Mouse (Mus musculus): ENCODE data around the gene Dcaf11.

Dcaf11 gene

DNA sequence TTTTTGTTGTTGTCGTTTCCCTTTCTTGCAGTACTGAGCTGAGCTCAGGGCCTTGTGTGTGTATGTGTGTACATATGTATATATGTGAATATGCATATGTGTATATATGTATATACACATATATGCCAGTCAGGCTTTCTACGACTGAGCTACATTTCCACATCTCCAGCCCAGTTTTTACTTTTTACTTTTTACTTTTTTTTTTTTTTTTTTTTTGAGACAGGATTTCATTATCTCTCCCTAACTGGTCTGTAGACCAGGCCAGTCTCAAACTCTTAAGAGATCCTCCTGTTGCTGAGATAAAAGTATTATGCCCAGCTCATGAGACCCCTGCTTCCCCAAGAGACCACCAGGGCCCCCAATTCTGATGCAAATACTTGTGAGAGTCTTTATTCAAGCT lies 57.0 kb downstream of the Dcaf11 start:
- DNase-seq (ENCODE audit: low read depth, low spot score), result no peak

DNA sequence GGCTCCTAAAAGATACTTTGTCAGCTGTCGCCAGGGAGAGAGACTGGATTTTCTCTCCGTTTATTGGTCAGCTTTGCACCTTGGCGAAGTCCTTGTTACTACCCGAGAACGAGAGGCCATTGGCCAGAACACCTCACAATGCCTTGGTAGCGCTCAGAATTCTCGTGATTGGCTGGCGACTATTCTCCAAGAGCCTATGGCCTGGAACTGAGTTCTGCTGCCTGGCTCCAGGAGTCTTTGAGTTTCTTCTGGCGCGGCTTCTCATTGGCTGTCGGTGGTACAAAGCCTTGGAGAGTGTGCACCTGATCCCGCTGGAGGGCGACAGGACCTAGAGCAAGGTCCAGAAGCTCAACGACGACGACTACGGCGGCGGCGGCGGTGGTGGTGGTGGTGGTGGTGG lies 58.0 kb downstream of the Dcaf11 start, which contains the start of gene Rec8:
Gene Rec8, plus strand, starts transcription at position 216 of the 400 bp plus-strand sequence.
- peak; percentile 98 for DNase-seq (ENCODE audit: low read depth, low spot score)

DNA sequence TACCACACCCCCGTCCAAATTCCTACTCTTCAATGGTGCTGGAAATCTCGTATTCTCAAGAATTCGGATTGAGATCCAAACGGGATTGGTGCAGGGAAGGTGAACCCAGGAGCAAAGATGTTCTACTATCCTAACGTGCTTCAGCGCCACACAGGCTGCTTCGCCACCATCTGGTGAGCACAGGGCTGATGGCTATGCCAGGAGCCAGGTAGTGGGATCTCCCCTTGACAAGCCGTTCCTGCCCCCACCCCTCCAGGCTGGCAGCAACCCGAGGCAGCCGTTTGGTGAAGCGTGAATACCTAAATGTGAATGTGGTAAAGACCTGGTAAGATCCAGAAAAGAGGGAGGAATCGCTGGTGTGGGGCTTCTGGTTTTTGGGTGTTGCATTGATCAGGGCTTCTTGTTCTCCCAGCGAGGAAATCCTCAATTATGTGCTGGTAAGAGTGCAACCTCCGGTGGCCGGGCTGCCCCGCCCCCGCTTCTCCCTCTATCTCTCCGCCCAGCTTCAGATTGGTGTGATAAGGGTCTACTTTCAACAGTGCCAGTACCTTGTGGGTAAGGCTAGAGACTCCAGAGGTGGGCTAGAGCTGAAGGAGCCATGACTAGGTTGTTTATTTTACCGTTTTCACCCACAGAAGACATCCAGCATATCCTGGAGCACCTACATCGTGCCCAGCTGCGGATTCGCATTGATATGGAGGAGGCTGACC lies 58.8 kb downstream of the Dcaf11 start:
- DNase-seq (ENCODE audit: low read depth, low spot score), result peak; percentile 74
